Mouse (Mus musculus) adrenal gland, postnatal 10 days (tissue): Measurements from ENCODE around the gene Thoc3. TPM values are rescaled to one million over a fixed set of nuclear protein-coding genes. Genes with fewer than 3 reads are reported as not detected.
"Not testable (repeated sequence)": the region's sequence is repeated elsewhere in the genome, so short reads cannot be mapped to it uniquely, and the experiment has no call there.

ENCODE experiments used
- DNase-seq: peaks from one replicate; pipeline ENCODE4 v3.0.0; 2021; ENCODE audit warnings: mixed read lengths
- long read RNA-seq, 2 experiments: library from polyadenylated mRNA; stranded (forward); transcript quantifications; one replicate each; pipeline ENCODE4 v2.0.0; 2021
- total RNA-seq, 2 experiments: library from RNA; stranded (reverse); gene quantifications; 2 replicates each; pipeline ENCODE4 v1.2.3; 2021

Thoc3 gene
- 10 to 100 TPM; 51.1 to 51.8 TPM for total RNA-seq
- long read RNA-seq, experiment 1, transcript Thoc3-201 (6 exons, 2,335 nt): major isoform, 90 of 105 reads
- long read RNA-seq, experiment 1, partial matches to known transcripts: 6 of 105 reads
- long read RNA-seq, experiment 1, other reads (novel, unspliced or antisense): 9 of 105 reads
- long read RNA-seq, experiment 2, transcript Thoc3-201 (6 exons, 2,335 nt): major isoform, 27 of 30 reads
- long read RNA-seq, experiment 2, partial matches to known transcripts: 1 of 30 reads
- long read RNA-seq, experiment 2, other reads (novel, unspliced or antisense): 2 of 30 reads

GRCm38 (mm10) chr13:54468098-54469011, at the start of gene Thoc3:
Gene Thoc3 (minus strand): TSS chr13:54468849.
- peak; percentile 94 for DNase-seq

GRCm38 (mm10) chr13:54505920-54506319, 37.3 kb upstream of the Thoc3 start:
- DNase-seq: no peak

- no peak for DNase-seq
Observed at GRCm38 (mm10) chr13:54504611-54505260, 36.1 kb upstream of the Thoc3 start.

DNA sequence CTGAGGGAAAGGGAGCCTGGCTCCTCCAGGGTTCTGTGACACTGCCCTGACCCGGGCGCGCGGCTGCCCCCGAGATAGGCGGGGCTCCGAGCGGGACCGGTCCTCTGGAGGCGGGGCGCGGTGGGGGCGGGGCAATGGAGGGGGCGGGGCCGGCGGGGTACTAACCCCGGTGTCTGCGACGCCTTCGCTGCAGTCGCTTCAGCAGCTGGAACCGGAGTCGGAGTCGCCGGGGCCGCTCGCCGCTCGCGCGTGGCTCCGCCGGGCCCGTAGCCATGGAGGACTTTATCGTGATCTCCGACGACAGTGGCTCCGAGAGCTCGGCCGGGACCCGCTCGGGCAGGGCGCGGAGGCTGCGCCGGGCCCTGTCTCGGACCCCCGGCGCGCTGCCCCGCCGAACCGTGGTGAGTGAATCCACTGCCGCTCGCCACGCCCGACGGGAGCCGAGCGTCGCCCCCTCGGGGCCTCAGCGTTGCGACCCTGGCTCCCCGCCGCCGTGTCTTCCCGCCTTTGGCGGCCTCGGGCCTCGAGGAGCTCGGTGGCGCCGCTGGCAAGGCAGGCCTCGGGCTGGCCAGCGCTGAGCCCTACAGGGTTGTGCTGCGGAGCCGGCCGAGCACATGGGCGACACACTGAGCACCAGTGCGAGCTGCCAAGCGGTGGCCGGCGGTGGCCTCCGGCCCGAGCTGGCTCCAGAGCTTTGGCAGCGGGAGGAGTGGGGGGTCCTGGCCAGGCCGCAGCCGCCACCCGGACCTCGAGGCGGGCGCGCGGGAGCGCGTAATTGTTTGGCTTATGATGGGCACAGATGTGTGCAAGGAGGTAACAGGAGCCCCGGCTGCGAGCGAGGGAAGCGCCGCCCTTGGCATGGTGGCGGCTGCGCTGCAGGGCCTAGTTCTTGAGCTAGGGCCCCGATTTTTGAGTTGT, 35.2 kb upstream of the Thoc3 start, which contains the start of gene Simc1:
Simc1 (plus strand) TSS at position 176 of the 918 bp plus-strand sequence.
- DNase-seq: peak; percentile 91

- no peak for DNase-seq
Observed at GRCm38 (mm10) chr13:54503278-54503603, 34.6 kb upstream of the Thoc3 start.

- DNase-seq: peak; percentile 10
Observed at GRCm38 (mm10) chr13:54501957-54502690, 33.5 kb upstream of the Thoc3 start.

- no peak for DNase-seq
Observed at GRCm38 (mm10) chr13:54501352-54501751, 32.7 kb upstream of the Thoc3 start.

DNA sequence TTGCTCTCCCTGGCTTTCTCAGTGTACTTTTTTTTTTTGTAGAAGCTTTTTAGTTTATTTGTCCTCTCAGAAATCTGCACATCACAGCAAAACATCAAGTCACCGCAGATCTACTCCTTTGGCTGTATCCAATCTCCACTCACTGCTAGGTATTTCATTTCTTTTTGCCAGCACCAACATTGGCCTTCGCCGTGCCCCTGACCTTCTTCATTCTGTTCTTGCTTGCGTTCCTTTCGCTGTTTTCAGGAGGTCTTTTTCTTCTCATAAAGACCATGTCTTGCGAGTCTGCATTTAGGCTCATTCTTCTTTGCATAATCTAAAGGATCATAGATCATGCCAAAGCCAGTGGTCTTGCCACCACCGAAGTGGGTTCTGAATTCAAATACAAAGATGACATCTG, 30.9 kb upstream of the Thoc3 start:
- not testable (repeated sequence) for DNase-seq

DNA sequence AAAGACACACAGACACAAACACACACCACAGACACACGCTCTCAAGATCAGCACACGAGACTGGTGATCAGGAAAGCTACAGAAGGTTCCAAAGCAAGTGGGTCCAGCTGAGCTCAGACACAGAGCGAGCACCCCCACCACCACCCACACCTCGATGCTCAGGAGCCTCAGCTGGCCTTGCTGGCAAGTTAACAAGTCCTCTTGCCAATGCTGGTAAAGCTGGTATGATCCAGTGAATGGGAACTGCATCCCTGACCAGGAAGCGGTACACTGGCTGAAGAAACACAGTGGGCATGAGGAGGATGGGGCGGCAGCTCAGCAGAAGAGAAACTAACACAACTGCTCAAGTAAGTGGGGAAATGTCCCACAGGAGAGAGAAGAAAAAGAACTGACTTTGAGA, 22.7 kb upstream of the Thoc3 start:
- no peak for DNase-seq

DNA sequence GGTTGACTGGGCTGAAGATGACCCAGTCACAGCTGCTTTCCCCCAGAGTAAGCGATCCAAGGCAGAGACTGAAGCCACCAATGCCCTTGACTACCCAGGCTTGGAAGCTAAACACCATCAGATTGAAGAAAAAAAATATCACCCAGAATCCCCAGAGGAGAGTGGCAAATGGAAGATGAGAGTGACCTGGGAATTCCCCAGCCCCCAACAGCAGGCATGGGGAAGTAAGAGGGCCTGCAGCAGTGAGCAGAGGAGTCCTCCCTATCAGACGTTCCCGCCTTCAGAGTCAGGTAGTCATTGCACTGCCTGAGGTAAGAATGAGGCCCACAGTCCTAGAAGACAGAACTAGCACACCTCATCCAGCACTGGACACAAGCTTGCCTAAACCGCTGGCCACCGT, 21.8 kb upstream of the Thoc3 start:
- no peak for DNase-seq

DNA sequence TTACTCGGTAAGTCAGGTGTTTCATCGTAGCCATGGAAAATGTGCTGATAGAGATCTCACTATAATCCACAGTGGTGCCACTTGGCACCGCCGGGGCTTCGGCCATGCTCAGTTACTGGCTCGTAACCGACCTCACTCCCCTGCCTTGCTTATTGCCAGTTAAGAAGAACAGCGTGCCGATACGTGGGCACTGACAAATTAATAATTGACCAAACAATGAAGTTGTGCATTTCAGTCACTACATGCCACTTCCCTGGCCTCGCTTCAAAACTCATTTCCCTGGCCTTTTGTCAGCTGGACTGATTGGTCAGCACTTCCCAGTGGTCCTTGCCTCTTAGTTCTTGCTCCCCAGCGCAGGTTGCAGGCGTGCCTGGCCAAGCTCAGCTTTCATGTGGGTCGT, 12.8 kb upstream of the Thoc3 start:
- no peak for DNase-seq

- DNase-seq: peak; percentile 23
Observed at GRCm38 (mm10) chr13:54479286-54479685, 10.6 kb upstream of the Thoc3 start.

- no peak for DNase-seq
Observed at GRCm38 (mm10) chr13:54475702-54476101, 7.1 kb upstream of the Thoc3 start.

DNA sequence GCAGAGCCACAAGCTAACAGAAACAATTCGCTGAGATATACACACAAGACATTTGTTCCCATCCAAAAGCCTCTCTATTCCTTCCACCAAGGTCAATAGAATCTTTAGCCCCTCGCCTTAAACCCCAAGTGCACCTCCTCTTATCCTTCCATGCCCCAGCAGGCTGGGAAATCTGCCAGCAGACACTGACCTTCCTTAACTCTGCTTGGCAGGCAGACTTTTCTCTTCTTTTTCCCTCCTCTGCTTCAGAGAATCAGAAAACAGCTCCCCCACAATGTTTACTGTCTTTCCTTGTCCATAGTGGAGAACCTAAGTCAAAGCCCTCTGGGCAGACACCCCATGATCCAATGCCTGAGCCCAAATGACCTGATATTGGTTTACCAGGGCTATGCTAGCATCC, 6.3 kb upstream of the Thoc3 start:
- peak; percentile 30 for DNase-seq

DNA sequence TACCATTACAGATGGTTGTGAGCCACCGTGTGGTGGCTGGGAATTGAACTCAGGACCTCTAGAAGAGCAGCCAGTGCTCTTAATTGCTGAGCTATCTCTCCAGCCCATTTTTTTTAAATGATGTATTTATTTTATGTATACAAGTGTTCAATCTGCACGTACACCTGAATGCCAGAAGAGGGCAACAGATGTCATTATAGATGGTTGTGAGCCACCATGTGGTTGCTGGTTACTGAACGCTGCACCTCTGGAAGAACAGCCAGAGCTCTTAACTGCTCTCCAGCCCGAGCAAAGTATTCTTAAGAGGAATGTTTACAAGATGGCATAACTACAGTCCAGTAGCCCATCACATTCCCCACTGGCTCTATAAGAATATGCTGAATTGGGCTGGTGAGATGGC, 3.3 kb upstream of the Thoc3 start:
- no peak for DNase-seq

GRCm38 (mm10) chr13:54469012-54469354, 334 bp upstream of the Thoc3 start:
- DNase-seq: no peak

DNA sequence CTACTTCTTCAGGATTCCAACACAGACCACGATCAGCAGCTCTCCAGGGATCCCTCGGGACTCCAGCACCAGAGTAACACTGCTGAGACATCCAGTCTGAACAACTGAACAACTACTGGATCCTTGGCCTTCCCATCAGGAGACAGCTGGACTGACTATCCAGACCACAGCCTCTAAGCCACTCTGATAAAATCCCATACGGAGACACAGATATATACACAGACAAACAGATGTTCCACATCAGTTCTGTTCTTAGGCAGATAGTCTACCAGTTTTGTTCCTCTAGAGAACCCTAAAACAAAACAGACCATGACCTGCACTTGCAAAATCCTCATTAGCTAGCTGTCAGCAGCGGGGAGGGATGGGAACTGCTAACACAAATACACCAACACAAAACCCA, 9.4 kb downstream of the Thoc3 start:
- no peak for DNase-seq

DNA sequence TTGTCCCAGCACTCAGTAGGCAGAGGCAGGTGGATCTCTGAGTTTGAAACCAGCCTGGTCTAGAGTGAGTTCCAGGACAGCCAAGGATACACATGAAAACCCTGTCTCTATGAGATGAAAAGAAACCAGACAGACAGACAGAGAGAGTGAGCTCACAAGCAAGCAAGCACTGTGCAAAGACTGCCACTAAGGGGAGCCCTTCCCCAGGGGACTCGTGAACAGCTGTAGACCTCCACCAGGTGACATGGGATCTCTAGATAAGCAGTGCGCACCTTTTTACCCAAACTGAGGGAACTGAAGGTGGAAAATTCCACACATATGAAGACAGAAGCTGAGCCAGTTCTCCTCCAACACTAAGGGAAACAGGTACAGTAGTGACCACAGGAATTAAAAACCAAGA, 11.6 kb downstream of the Thoc3 start:
- peak; percentile 45 for DNase-seq

DNA sequence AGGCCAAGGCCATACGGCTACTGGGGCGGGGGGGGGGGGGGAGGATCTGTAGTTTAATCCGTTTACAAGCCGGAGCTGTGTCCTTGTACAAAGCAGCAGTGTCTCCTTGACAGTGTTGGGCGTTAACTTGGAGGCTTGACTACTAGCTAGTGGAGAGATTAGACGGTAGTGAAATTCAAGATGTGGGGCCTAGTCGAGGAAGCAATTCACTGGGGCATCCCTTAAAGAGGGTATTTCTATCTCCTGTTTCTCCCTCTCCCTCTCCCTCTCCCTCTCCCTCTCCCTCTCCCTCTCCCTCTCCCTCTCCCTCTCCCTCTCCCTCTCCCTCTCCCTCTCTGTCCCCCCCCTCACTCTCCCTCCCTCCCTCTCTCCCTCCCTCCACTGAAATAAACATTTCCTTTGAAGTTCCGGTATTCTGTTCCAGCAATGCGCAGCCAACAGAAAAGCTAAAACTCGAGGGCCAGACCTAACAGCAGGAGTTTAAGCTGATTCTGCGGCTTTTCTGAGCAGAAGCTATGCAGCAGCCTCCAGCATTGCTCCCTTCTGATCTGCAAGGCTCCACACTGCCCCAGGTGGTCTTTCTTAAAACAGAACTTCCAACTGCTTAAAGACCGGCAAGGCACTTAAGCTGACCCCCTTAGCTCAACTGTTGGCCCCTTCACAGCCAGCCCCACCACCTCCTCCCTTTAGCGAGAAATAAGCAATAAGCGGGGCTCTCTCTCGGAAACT, 21.0 kb downstream of the Thoc3 start:
- DNase-seq: peak; percentile 28

DNA sequence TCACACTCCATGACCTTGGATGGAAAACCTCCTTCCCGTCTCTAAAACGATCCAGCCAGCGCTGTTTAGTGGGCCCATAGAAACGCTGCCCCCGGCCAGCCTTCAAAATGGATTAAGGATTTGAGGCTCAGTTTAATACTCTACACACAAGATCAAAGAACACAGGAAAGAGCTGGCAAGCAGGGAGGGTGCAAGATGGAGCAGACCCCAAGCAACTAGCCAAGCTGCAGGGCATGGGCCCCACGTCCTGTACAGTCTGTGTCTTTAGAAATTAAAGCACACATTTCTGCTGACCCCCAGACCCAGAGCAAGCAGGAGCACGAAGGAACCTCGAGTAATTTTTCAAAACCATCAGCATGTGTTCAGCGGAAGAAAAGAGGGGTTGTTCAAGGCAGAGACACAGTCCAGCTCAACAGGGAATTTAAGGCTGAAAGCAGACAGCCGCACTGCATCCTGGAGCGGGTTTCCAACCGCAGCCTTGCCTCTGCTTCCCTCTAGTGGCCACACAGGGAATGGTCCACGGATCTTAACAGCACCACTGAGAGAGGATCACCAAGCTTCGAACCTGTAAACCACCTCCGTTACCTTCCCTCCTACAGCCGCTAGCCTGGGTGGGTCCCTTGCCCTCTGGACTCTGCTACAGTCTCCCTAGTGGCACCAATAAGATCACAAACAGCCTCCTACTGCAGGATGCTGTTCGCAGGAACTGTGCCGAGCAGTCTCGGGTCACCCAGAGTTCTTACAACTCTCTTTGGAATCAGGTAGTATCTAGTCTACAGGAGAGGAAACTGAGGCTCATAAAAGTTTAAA, 21.8 kb downstream of the Thoc3 start:
- DNase-seq: peak; percentile 89
